In genomic region chr11:117296500-117297189, GRCm38 (mm10) we compare ENCODE assay signal across 9 mouse cellular contexts.
DNase-seq lines count a peak whose midpoint lies in the region; ATAC-seq and TF ChIP-seq lines count a peak whose summit lies in the region.
"Had no signal": no experiment of that assay in that cellular context is flagged by ENCODE, and none has a peak within 500 bp of the region (broad histone marks: within the 10 kb centered on the region; RNA-seq: fewer than 3 reads in every experiment).

No protein-coding gene starts in this region.

- no peak for TF ChIP-seq CTCF in layer of hippocampus, adult 2 months (conservative IDR thresholded peaks at IDR 0.05)
- TF ChIP-seq CTCF in cerebellum, adult 2 months (IDR thresholded peaks at IDR 0.05; ENCODE audit: borderline replicate concordance, insufficient read depth, low read depth, low read length), result no peak

- no peak for TF ChIP-seq POLR2A in cerebellum, adult 2 months (IDR thresholded peaks at IDR 0.05; ENCODE audit: borderline replicate concordance, insufficient read depth, low read length)

- peaks cover 9% of the 10 kb centered on the region for H3K4me1 ChIP-seq in forebrain, embryonic 15.5 days
- H3K4me1 ChIP-seq in limb, embryonic 13.5 days, result peaks cover 35% of the 10 kb centered on the region
- no peaks in the 10 kb centered on the region for H3K4me1 ChIP-seq in cerebellum, adult 2 months (ENCODE audit: control insufficient read depth, insufficient read depth, low read length)

- H3K4me3 ChIP-seq in layer of hippocampus, adult 2 months, result no peak overlapping the region
- H3K4me3 ChIP-seq in forebrain, embryonic 15.5 days, result no peak overlapping the region
- H3K4me3 ChIP-seq in limb, embryonic 13.5 days, result no peak overlapping the region
- no peak overlapping the region for H3K4me3 ChIP-seq in cerebellum, adult 2 months (replicated peaks; ENCODE audit: insufficient read depth, low read depth, low read length)
- H3K4me3 ChIP-seq: liver, embryonic 15.5 days had no signal

- WGBS in forebrain, embryonic 15.5 days, result 65% methylated on average over 13 of the region's 14 CpGs
- WGBS in limb, embryonic 13.5 days, result 71% methylated on average over 14 of the region's 14 CpGs
- 39% methylated on average over 14 of the region's 14 CpGs for WGBS in cerebellum, adult 2 months

- H3K9me3 ChIP-seq in forebrain, embryonic 15.5 days, result no peaks in the 10 kb centered on the region
- no peaks in the 10 kb centered on the region for H3K9me3 ChIP-seq in limb, embryonic 13.5 days
- H3K9me3 ChIP-seq: liver, embryonic 15.5 days had no signal

- no peak overlapping the region for H3K4me2 ChIP-seq in forebrain, embryonic 15.5 days (replicated peaks)
- no peak overlapping the region for H3K4me2 ChIP-seq in limb, embryonic 13.5 days (replicated peaks)
- H3K4me2 ChIP-seq: liver, embryonic 15.5 days had no signal

- no peak; the same call in none of the 2 replicates for ATAC-seq in forebrain, embryonic 15.5 days (replicated peaks)
- ATAC-seq in limb, embryonic 13.5 days (ENCODE audit: low FRiP score, low read depth), result peak; percentile 84
- ATAC-seq in megakaryocyte-erythroid progenitor cell, adult 5-6 weeks (replicated peaks; ENCODE audit: low FRiP score, low TSS enrichment, poor library complexity, severe bottlenecking), result no peak

- no peaks in the 10 kb centered on the region for H3K27me3 ChIP-seq in forebrain, embryonic 15.5 days
- H3K27me3 ChIP-seq in limb, embryonic 13.5 days, result no peaks in the 10 kb centered on the region
- H3K27me3 ChIP-seq in cerebellum, adult 2 months (ENCODE audit: control insufficient read depth, insufficient read depth, low read length), result no peaks in the 10 kb centered on the region
- H3K27me3 ChIP-seq: liver, embryonic 15.5 days had no signal

- H3K36me3 ChIP-seq in forebrain, embryonic 15.5 days, result no peaks in the 10 kb centered on the region
- peaks cover 48% of the 10 kb centered on the region for H3K36me3 ChIP-seq in limb, embryonic 13.5 days

- no peak overlapping the region for H3K9ac ChIP-seq in forebrain, embryonic 15.5 days (replicated peaks)
- H3K9ac ChIP-seq in limb, embryonic 13.5 days, result 0 out of 2 replicates have a peak overlapping the region, but pooled peaks have one; percentile 2
- H3K9ac ChIP-seq: liver, embryonic 15.5 days had no signal

- no peak for DNase-seq in layer of hippocampus, adult 2 months (ENCODE audit: low spot score in 2 of 2)
- DNase-seq in layer of hippocampus, postnatal 25 days (ENCODE audit: extremely low spot score in 1 of 2, low spot score in 1 of 2), result no peak
- DNase-seq in Muller cell, postnatal 12 days (ENCODE audit: inconsistent ontology term), result peak; percentile 61
- DNase-seq in spleen, postnatal 10 days (ENCODE audit: low spot score in 2 of 2), result no peak
- DNase-seq in cerebellum, adult 2 months, result no peak

- peak overlapping the region; percentile 33; the same call in 1 of the 2 replicates for H3K27ac ChIP-seq in layer of hippocampus, adult 2 months
- peak overlapping the region; percentile 37; the same call in 1 of the 2 replicates for H3K27ac ChIP-seq in forebrain, embryonic 15.5 days (replicated peaks)
- H3K27ac ChIP-seq in limb, embryonic 13.5 days, result peak overlapping the region; percentile 69; the same call in 1 of the 2 replicates
- no peak overlapping the region for H3K27ac ChIP-seq in cerebellum, adult 2 months (ENCODE audit: insufficient read depth, low read length)
- H3K27ac ChIP-seq: liver, embryonic 15.5 days had no signal
